Mouse (Mus musculus): ENCODE results near the gene Pold3.
A peak's percentile ranks its signal among the peaks of the same experiment; 100 is the strongest.
"Not testable (repeated sequence)": the region's sequence is repeated elsewhere in the genome, so short reads cannot be mapped to it uniquely, and the experiment has no call there.

Gene Pold3

GRCm38 (mm10) chr7:100108341-100108740 is 13.0 kb downstream of the Pold3 start:
- DNase-seq (ENCODE audit: low spot score): peak; percentile 53

GRCm38 (mm10) chr7:100104677-100105076 is 16.7 kb downstream of the Pold3 start:
- no peak for DNase-seq (ENCODE audit: low spot score)

GRCm38 (mm10) chr7:100100031-100100595 is 21.3 kb downstream of the Pold3 start:
- peak; percentile 53 for DNase-seq (ENCODE audit: low spot score)

- DNase-seq (ENCODE audit: low spot score): no peak
These were observed 34.5 kb downstream of the Pold3 start for GRCm38 (mm10) chr7:100086891-100087290.

- DNase-seq (ENCODE audit: low spot score): no peak
These were observed 35.1 kb downstream of the Pold3 start for GRCm38 (mm10) chr7:100086159-100086755.

GRCm38 (mm10) chr7:100083812-100084211 is 37.6 kb downstream of the Pold3 start:
- no peak for DNase-seq (ENCODE audit: low spot score)

GRCm38 (mm10) chr7:100082836-100083235 is 38.5 kb downstream of the Pold3 start:
- peak; percentile 67 for DNase-seq (ENCODE audit: low spot score)

- peak; percentile 39 for DNase-seq (ENCODE audit: low spot score)
These were observed 41.1 kb downstream of the Pold3 start for GRCm38 (mm10) chr7:100080087-100080781.

GRCm38 (mm10) chr7:100077071-100077470 is 44.3 kb downstream of the Pold3 start:
- DNase-seq (ENCODE audit: low spot score): no peak

- no peak for DNase-seq (ENCODE audit: low spot score)
These were observed 45.1 kb downstream of the Pold3 start for GRCm38 (mm10) chr7:100076296-100076695.

- peak; percentile 12 for DNase-seq (ENCODE audit: low spot score)
These were observed 47.4 kb downstream of the Pold3 start for GRCm38 (mm10) chr7:100073959-100074358.

GRCm38 (mm10) chr7:100052991-100053390 is 68.4 kb downstream of the Pold3 start:
- not testable (repeated sequence) for DNase-seq (ENCODE audit: low spot score)

- no peak for DNase-seq (ENCODE audit: low spot score)
These were observed 69.5 kb downstream of the Pold3 start for GRCm38 (mm10) chr7:100051904-100052303.

GRCm38 (mm10) chr7:100046486-100046885 is 74.9 kb downstream of the Pold3 start:
- peak; percentile 53 for DNase-seq (ENCODE audit: low spot score)

- DNase-seq (ENCODE audit: low spot score): no peak
These were observed 77.7 kb downstream of the Pold3 start for GRCm38 (mm10) chr7:100043605-100044031.

GRCm38 (mm10) chr7:100043096-100043495 is 78.3 kb downstream of the Pold3 start:
- DNase-seq (ENCODE audit: low spot score): no peak

GRCm38 (mm10) chr7:100042120-100042519 is 79.2 kb downstream of the Pold3 start:
- no peak for DNase-seq (ENCODE audit: low spot score)

- no peak for DNase-seq (ENCODE audit: low spot score)
These were observed 84.9 kb downstream of the Pold3 start for GRCm38 (mm10) chr7:100036495-100036894.

GRCm38 (mm10) chr7:100036050-100036449 is 85.3 kb downstream of the Pold3 start:
- peak; percentile 51 for DNase-seq (ENCODE audit: low spot score)

GRCm38 (mm10) chr7:100034815-100035463 is 86.4 kb downstream of the Pold3 start:
- no peak for DNase-seq (ENCODE audit: low spot score)

GRCm38 (mm10) chr7:100033672-100034071 is 87.7 kb downstream of the Pold3 start:
- DNase-seq (ENCODE audit: low spot score): no peak

All from MN1 (cell line).